Mouse (Mus musculus): ENCODE measurements at regions not wholly inside any gene's neighbourhood (a gene's known extent, or its start where the extent isn't known, plus 50 kb on each side); places are given as distances from the start of the nearest gene placed in this dataset.

- no peak for TF ChIP-seq CTCF (IDR thresholded peaks at IDR 0.05; ENCODE audit: borderline replicate concordance, extremely low read depth, insufficient read depth, insufficient read length)
- TF ChIP-seq POLR2A (IDR thresholded peaks at IDR 0.05; ENCODE audit: borderline replicate concordance, extremely low read depth, insufficient read depth, insufficient read length, poor library complexity, severe bottlenecking) = no peak
- no peak for DNase-seq (ENCODE audit: low read depth)
These were observed 519.3 kb upstream of the Gm26657 start for GRCm38 (mm10) chr4:56220531-56220930.

GRCm38 (mm10) chr4:56209499-56209898, 530.4 kb upstream of the Gm26657 start:
- TF ChIP-seq CTCF (IDR thresholded peaks at IDR 0.05; ENCODE audit: borderline replicate concordance, extremely low read depth, insufficient read depth, insufficient read length) = no peak
- no peak for TF ChIP-seq POLR2A (IDR thresholded peaks at IDR 0.05; ENCODE audit: borderline replicate concordance, extremely low read depth, insufficient read depth, insufficient read length, poor library complexity, severe bottlenecking)
- no peak for DNase-seq (ENCODE audit: low read depth)

- DNase-seq (ENCODE audit: low read depth) = no peak
- no peak for TF ChIP-seq CTCF (IDR thresholded peaks at IDR 0.05; ENCODE audit: borderline replicate concordance, extremely low read depth, insufficient read depth, insufficient read length)
- no peak for TF ChIP-seq POLR2A (IDR thresholded peaks at IDR 0.05; ENCODE audit: borderline replicate concordance, extremely low read depth, insufficient read depth, insufficient read length, poor library complexity, severe bottlenecking)
These were observed 532.1 kb upstream of the Gm26657 start for GRCm38 (mm10) chr4:56207726-56208125.

DNA sequence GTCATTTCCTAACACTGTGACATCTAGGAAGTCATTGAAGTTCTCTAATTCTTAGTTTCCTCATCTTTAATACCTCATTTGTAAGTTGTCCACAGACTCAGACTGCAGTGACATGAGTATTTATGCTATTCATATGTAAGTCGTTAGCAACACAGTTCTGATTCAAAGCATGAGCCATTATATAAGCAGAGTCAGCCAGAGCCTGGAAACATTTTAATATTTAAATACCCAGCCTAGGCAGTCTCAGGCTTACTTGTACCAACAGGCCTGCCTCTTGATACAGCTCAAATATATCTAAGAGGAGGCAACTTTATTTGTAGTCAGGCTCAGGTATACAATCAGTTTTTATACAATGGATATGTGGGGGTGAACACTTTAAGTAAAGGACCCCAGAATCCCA, 534.8 kb upstream of the Gm26657 start:
- TF ChIP-seq POLR2A (IDR thresholded peaks at IDR 0.05; ENCODE audit: borderline replicate concordance, extremely low read depth, insufficient read depth, insufficient read length, poor library complexity, severe bottlenecking) = no peak
- no peak for TF ChIP-seq CTCF (IDR thresholded peaks at IDR 0.05; ENCODE audit: borderline replicate concordance, extremely low read depth, insufficient read depth, insufficient read length)
- no peak for DNase-seq (ENCODE audit: low read depth)

DNA sequence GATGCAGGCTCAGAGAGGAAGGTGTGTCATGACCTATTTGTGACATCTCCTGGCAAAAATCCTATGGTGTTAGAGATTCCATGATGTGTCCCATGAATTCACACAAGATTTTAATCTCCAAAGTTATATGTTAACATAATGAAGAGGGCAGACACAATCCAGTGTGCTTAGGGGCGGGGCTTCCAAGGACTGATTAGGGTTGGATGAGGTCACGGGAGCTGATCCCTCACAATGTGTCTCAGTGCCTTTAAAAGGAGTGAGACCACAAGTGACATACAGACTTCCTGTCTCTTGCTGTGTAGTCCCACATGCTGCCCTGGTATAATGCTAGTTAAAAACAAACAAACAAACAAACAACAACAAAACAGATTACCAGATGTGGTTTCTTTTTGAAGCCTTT, 546.5 kb upstream of the Gm26657 start:
- TF ChIP-seq POLR2A (IDR thresholded peaks at IDR 0.05; ENCODE audit: borderline replicate concordance, extremely low read depth, insufficient read depth, insufficient read length, poor library complexity, severe bottlenecking) = no peak
- TF ChIP-seq CTCF (IDR thresholded peaks at IDR 0.05; ENCODE audit: borderline replicate concordance, extremely low read depth, insufficient read depth, insufficient read length) = no peak
- DNase-seq (ENCODE audit: low read depth) = no peak

- DNase-seq (ENCODE audit: low read depth) = peak; percentile 39
- no peak for TF ChIP-seq POLR2A (IDR thresholded peaks at IDR 0.05; ENCODE audit: borderline replicate concordance, extremely low read depth, insufficient read depth, insufficient read length, poor library complexity, severe bottlenecking)
- TF ChIP-seq CTCF (IDR thresholded peaks at IDR 0.05; ENCODE audit: borderline replicate concordance, extremely low read depth, insufficient read depth, insufficient read length) = no peak
These were observed 547.4 kb upstream of the Gm26657 start for GRCm38 (mm10) chr4:56192516-56192915.

DNA sequence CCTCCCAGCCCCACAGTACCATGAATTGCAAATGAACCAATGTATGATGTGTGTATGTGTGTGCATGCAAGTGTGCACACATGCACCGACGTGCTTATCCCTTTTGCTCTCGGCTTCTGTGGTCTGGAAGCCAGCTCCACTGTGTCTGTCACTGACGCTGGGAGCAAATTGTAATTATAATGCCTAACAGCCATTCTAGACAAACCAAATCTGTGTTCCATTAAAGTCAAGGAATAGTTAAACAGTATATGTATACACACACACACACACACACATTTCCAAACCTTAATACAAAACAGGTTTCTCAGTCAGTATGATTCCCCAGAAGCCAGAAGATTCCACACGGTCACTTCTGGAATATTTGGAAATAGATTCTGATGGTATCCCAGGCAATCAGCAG, 560.3 kb upstream of the Gm26657 start:
- no peak for TF ChIP-seq POLR2A (IDR thresholded peaks at IDR 0.05; ENCODE audit: borderline replicate concordance, extremely low read depth, insufficient read depth, insufficient read length, poor library complexity, severe bottlenecking)
- no peak for TF ChIP-seq CTCF (IDR thresholded peaks at IDR 0.05; ENCODE audit: borderline replicate concordance, extremely low read depth, insufficient read depth, insufficient read length)
- no peak for DNase-seq (ENCODE audit: low read depth)

- peak; percentile 92 for DNase-seq (ENCODE audit: low read depth)
- TF ChIP-seq CTCF (IDR thresholded peaks at IDR 0.05; ENCODE audit: borderline replicate concordance, extremely low read depth, insufficient read depth, insufficient read length) = no peak
- TF ChIP-seq POLR2A (IDR thresholded peaks at IDR 0.05; ENCODE audit: borderline replicate concordance, extremely low read depth, insufficient read depth, insufficient read length, poor library complexity, severe bottlenecking) = no peak
These were observed 560.9 kb upstream of the Gm26657 start for GRCm38 (mm10) chr4:56178844-56179481.

DNA sequence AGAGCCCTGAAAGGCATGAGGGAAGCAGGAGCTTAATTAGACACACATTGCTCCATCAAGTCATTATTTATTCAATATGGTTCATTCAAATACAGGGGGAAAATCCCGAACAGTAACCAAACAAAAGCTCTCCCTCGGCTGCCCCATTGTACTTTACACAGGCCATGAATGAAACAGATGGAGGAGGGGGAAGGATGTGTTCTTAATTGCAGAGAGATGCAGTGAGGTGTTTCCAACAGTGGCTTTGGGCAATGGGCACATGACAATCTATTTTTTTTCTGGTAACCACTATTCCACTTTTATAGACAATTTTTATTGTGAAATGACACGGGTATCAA, 578.6 kb upstream of the Gm26657 start:
- DNase-seq (ENCODE audit: low read depth) = no peak
- TF ChIP-seq CTCF (IDR thresholded peaks at IDR 0.05; ENCODE audit: borderline replicate concordance, extremely low read depth, insufficient read depth, insufficient read length) (no peak), POLR2A (IDR thresholded peaks at IDR 0.05; ENCODE audit: borderline replicate concordance, extremely low read depth, insufficient read depth, insufficient read length, poor library complexity, severe bottlenecking) (no peak)

- peak; percentile 79 for DNase-seq (ENCODE audit: low read depth)
- TF ChIP-seq CTCF (IDR thresholded peaks at IDR 0.05; ENCODE audit: borderline replicate concordance, extremely low read depth, insufficient read depth, insufficient read length) (no peak), POLR2A (IDR thresholded peaks at IDR 0.05; ENCODE audit: borderline replicate concordance, extremely low read depth, insufficient read depth, insufficient read length, poor library complexity, severe bottlenecking) (no peak)
These were observed 579.2 kb upstream of the Gm26657 start for GRCm38 (mm10) chr4:56160551-56161256.

- TF ChIP-seq CTCF (IDR thresholded peaks at IDR 0.05; ENCODE audit: borderline replicate concordance, extremely low read depth, insufficient read depth, insufficient read length) = no peak
- no peak for TF ChIP-seq POLR2A (IDR thresholded peaks at IDR 0.05; ENCODE audit: borderline replicate concordance, extremely low read depth, insufficient read depth, insufficient read length, poor library complexity, severe bottlenecking)
- DNase-seq (ENCODE audit: low read depth) = no peak
These were observed 582.3 kb upstream of the Gm26657 start for GRCm38 (mm10) chr4:56157521-56158065.

- DNase-seq (ENCODE audit: low read depth) = no peak
- TF ChIP-seq POLR2A (IDR thresholded peaks at IDR 0.05; ENCODE audit: borderline replicate concordance, extremely low read depth, insufficient read depth, insufficient read length, poor library complexity, severe bottlenecking) = no peak
- TF ChIP-seq CTCF (IDR thresholded peaks at IDR 0.05; ENCODE audit: borderline replicate concordance, extremely low read depth, insufficient read depth, insufficient read length) = no peak
These were observed 589.2 kb upstream of the Gm26657 start for GRCm38 (mm10) chr4:56150716-56151115.

Measured in brain, embryonic 14.5 days (tissue).